Mouse (Mus musculus) gastrocnemius, postnatal 4 days (tissue): ENCODE data around the gene Tmem223. TPM values are rescaled to one million over a fixed set of nuclear protein-coding genes. Genes with fewer than 3 reads are reported as not detected.

Source experiments
- DNase-seq, 2 experiments: peaks; one replicate each; pipeline ENCODE4 v3.0.0; 2021 to 2022; ENCODE audit warnings: low spot score in 2 of 2, mixed read lengths in 2 of 2
- total RNA-seq, 2 experiments: library from RNA; stranded (reverse); gene quantifications; 2 replicates each; pipeline ENCODE4 v1.2.3; 2021

Tmem223 gene
- total RNA-seq, 2 experiments from 2014 or later = 71.4 to 85.6 TPM

DNA sequence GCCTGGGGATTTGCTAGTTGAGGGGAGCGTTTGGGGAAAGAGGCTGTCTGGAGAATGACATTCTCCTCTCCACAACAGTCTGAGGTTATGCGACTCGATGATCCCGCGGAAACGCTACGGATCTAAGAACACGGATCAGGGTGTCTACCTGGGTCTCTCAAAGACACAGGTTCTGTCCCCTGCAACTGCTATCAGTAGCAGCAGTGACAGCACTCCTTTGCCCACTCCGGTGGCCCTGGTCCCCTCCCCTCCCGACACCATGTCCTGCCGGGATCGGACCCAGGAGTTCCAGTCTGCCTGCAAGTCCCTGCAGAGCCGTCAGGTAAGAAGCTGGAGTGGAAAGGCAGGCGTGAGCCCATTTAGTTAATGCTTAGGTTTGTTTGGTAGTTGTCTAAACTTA, 28.6 kb upstream of the Tmem223 start:
- DNase-seq = peak in 1 of 2 experiments; percentile 13

DNA sequence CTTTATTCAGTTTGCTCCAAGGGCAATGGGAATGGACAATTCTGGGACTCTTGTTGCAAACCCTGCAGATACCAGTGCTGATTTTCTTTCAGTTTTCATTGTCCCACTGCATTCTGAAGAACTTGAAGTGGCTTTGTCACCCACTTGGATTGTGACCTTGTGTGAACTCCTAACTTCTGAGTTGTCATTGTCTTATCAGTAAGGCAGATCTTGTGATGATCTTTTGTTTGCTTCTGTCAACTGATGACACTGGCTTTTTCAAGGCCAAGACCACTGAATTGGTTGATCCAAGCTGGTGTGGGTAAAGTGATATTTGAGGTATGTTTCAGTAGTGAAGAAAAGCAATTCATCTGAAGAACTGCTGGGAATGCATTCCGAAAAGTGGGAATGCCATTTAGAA, 25.4 kb upstream of the Tmem223 start:
- DNase-seq = no peak

GRCm38 (mm10) chr19:8747368-8747767, 23.4 kb upstream of the Tmem223 start:
- no peak for DNase-seq

DNA sequence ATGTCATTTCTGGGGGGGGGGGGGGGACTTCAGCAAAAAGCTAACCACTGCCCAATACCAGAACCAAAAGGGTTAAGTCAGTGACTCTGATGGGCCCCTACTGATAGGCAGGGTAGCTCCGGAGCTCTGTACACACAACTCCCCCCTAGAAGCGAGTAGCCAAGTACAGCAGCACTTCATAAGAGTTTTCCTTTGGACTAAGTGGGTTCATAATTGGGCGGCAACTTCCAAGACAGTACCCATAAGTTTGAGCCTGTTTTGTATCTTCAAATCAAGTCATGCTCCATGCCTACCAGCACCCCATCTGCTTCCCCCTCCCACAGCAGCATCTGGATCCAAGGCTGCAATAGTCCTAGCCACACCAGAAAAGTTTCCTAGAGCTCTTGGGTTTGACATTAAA, 15.1 kb upstream of the Tmem223 start:
- no peak for DNase-seq

DNA sequence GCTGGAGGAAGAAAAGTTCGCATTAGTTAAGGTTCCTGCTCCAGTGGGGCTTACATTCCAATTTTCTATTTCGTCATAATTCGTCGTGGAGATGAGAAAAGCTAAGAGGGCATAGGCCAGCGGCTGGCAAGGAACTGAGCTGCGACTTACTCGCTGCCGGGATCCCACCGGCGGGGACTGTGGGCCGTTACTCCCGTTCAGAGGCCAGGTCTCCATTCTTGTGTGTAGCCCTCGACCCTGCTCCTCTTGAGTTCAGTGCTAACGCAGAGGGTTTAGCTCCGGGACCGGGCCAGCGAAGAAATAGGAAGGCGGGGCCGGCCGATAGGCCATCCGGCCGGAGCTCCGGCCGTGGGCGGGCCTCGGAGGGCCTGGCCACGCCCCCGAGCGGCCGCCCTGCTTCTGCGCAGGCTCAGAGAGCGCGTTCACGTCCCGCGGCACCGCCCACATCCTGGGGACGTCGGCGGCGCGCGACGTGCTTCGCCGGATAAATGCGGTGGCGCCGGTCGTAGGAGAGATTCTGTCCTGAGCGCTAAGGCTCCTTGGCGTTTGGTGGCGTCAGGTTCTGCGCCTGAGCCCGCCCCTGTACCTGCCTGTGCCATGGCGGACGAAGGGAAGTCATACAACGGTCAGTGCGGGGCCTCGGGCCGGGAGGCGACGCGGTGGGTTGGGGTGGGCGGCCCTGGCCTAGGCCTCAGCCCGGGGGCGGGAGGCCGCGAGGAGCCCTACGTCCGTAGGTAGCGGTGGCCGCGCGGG, 14.0 kb upstream of the Tmem223 start, which contains the start of gene Nxf1:
Gene Nxf1 (plus strand): TSS at position 439 of the 753 bp plus-strand sequence.
- peak; percentile 91 to 95 for DNase-seq

- DNase-seq = no peak
These were observed 13.3 kb upstream of the Tmem223 start for GRCm38 (mm10) chr19:8757471-8757998.

DNA sequence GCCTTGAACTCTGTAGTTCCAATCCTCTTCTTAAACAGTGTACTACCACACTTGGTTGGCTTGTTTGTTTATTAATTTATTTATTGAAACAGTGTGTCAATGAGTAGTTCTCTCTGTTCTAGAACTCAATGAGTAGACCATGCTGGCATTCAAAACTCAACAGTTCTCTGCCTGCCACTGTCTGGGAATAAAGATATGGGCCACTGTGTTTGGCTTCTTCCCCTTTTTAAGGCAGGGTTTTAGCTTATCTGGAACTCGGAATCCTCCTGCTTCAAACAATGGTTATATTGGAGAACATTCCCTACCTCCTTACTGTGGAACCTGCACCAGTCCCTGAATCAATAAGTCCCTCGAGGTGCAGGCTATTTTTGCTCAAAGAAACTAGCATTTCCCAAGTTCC, 11.9 kb upstream of the Tmem223 start:
- no peak for DNase-seq

- DNase-seq = no peak
These were observed 10.0 kb upstream of the Tmem223 start for GRCm38 (mm10) chr19:8760757-8761156.

DNA sequence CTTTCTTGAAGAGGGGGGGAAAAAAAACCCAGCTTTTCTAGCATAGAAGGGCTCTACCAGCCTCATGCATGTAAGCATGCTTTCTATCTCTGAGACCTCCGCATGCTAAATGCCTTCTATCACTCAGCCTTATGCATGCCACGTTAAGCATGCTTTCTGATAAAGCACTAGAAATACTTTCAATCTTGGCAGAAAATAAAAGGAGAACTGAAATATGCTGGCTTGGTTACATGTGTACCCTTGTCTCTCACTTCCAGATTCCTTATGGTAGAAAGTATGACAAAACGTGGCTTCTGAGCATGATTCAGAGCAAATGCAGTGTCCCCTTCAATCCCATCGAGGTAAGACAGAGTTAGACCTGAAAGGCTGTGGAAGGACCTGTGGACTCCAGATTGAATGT, 7.5 kb upstream of the Tmem223 start:
- DNase-seq = no peak

DNA sequence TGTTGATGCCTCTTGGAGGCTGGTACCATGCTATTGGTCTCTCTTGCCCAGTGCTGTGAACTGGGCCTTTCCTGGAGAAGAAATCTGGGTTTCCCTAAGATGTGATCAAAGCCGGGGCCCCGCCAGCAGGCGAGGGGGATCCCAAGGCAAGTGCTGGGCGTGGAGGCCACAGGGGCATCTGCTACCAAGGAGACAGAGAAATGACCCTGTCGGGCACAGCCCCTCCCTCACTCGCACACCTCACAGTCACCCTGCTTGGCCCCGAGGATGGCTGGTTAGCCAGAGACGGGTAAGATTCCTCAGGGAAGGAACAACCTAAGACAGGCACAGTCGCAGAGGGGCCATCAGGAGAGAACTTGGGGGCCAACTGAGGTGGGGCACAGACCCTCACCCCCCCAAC, 5.2 kb upstream of the Tmem223 start:
- no peak for DNase-seq

GRCm38 (mm10) chr19:8772996-8773395, 2.2 kb downstream of the Tmem223 start:
- no peak for DNase-seq

DNA sequence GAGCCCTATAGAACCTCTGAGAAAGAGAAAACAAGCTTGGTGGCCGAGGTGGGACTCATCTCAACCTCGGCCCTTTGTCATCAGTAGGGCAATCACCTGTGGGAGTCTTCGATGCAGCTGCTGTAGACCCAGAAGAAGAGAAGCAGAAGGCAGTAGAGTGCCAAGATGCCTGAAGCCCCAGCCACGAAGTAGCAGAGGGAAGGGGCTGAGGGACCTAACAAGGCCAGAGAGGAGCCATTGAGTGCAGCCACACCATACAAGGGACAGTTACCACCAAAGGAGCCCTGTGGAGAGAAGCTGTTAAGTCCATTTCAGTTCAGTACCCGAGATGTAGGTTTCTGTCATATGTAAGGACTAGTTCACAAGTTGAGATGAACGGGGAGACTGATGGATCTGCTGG, 2.6 kb downstream of the Tmem223 start:
- DNase-seq = no peak

GRCm38 (mm10) chr19:8774086-8774835, 3.5 kb downstream of the Tmem223 start, which contains the start of gene Tmem179b:
TSS of gene Tmem179b (minus strand) at chr19:8774467.
- peak; percentile 91 to 97 for DNase-seq

DNA sequence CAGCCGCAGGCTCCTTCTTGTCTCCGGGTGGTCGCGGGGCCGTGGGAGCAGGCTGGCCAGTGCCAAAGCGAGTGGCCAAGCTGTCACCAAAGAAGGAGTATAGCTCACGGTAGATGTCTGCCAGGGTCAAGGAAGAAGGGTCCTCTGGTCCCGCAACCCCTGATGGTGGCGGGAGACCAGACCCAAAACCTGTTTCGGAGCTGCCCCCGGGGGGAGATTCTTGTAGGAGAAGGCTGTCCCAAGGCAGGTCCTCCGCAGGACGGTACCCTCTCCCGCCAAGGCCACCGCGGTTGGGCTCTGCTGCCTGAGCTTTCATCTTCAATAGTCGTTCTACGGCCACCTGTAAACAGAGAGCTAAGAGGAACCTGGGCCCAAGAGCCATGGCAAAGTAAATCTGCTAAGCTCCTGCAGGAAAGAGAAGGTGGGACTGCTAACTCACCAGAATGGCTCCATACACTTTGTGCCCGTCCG, 4.2 kb downstream of the Tmem223 start:
- DNase-seq = no peak

DNA sequence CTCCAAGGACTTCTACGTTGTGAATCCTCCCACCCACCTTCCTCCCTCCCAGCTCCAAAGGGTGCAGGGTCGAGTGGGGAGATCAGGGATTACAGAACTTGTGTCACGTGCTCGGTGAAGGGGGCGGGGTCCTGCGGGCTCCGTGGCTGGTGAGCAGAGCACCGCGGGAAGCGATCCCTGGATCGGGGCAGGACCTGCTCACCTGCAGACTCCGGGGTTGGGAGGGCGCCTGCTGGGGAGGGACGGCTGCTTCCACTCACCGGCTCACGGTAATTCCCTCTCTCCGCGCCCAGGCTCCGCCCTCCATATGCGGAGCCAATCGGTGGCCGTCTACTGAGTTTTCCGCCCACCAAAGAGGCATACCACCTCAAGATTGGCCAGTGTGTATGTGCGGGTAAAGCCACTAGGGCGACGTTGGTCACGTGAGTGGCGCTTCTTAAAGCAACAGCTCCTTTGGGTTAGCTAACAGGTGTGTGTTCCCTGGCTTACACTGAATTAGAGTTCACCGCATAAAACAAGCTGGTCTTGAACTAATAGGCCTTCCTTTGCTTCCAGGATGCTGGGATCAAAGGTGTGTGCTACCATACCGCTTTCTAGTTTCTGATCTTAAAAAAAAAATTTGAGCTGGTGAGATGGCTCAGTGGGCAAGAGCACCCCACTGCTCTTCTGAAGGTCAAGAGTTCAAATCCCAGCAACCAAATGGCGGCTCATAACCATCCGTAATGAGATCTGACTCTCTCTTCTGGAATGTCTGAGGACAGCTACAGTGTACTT, 15.4 kb downstream of the Tmem223 start, which contains the start of gene Taf6l:
Gene Taf6l (minus strand): TSS at position 410 of the 774 bp plus-strand sequence.
- peak; percentile 54 to 86 for DNase-seq

DNA sequence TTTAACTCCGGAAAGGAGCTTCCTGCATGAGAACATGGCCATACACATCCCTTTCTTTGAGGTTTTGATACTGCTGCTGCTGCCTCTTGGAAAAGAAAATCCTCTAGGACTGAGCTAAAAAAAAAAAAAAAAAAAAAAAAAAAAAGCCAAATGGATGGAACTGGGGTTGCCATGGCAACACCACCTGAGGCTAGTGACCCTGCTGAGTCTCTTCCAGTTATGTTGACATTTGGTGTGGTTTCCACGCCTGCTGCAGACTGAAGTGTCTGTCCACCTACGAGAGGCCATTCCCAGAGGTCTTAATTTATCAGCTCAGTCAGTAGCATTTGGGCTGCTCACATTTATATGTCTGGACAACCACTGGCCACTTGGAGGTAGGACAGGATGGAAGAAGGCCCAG, 17.7 kb downstream of the Tmem223 start:
- no peak for DNase-seq

GRCm38 (mm10) chr19:8789171-8789570, 18.4 kb downstream of the Tmem223 start:
- no peak for DNase-seq

GRCm38 (mm10) chr19:8790171-8790570, 19.4 kb downstream of the Tmem223 start:
- DNase-seq = no peak

- peak; percentile 79 to 86 for DNase-seq
These were observed 27.6 kb downstream of the Tmem223 start, which contains the start of gene Polr2g for GRCm38 (mm10) chr19:8798264-8798946. TSS of gene Polr2g (minus strand) at chr19:8798577.

- no peak for DNase-seq
These were observed 28.1 kb downstream of the Tmem223 start for GRCm38 (mm10) chr19:8798947-8799315.
